Mouse (Mus musculus): ENCODE data around the gene Cramp1l.
A peak's percentile ranks its signal among the peaks of the same experiment; 100 is the strongest.
"Not testable (repeated sequence)": the region's sequence is repeated elsewhere in the genome, so short reads cannot be mapped to it uniquely, and the experiment has no call there.

Cramp1l gene

GRCm38 (mm10) chr17:24959371-24959770 lies 56.2 kb downstream of the Cramp1l start:
- no peak for DNase-seq (ENCODE audit: low read depth, low spot score)

DNA sequence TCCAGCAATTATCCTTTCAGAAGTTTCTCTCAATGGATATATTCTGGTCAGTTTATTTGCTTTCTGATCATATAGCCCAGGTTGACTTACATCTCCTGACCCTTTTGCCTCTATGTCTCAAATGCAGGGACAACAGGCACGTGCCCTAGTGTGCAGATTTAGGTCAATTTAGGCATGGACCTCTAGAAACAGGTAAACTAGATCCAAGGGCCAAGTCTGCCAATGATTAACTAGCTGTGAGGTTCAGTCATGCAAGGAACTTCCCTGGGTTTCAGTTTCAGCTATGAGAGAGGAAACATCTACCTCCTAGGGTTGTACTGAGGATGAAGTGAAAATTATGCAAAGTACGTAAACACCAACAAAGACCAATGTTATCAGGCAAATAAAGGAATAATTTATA lies 62.3 kb downstream of the Cramp1l start:
- no peak for DNase-seq (ENCODE audit: low read depth, low spot score)

GRCm38 (mm10) chr17:24950671-24951070 lies 64.9 kb downstream of the Cramp1l start:
- no peak for DNase-seq (ENCODE audit: low read depth, low spot score)

DNA sequence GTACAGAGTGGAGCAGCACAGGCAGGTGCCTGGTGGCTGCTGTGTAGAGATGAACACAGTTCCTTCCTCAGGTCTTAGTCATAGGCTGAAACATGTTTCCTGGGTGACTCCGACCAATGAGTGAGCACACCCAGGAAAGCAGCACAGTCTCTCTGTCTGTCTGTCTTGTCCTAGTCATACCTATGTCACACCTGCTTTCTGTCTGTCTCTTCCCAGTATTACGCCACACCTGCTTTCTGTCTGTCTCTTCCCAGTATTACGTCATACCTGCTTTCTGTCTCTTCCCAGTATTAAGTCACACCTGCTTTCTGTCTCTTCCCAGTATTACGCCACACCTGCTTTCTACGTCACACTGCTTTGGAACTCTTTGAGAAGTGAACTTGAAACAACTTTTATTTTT lies 67.4 kb downstream of the Cramp1l start:
- DNase-seq (ENCODE audit: low read depth, low spot score) = no peak

DNA sequence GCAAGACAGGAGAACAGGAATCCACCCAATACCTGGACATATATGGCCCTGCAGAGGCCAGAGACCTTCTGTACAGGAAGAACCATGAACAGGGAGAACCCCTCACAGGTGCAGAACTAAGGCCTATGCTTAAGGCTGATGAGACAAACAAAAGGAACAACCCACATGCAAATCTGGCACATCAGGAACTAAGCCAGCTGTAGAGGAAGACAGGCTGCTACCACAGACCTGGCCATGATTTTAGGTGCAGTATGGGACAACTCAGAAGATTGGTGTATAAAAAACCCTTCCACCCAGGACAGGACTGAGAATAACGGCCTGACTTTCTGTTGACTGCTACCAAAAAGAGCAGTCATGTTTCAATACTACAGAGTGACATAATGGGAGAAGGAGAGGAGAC lies 72.0 kb downstream of the Cramp1l start:
- not testable (repeated sequence) for DNase-seq (ENCODE audit: low read depth, low spot score)

DNA sequence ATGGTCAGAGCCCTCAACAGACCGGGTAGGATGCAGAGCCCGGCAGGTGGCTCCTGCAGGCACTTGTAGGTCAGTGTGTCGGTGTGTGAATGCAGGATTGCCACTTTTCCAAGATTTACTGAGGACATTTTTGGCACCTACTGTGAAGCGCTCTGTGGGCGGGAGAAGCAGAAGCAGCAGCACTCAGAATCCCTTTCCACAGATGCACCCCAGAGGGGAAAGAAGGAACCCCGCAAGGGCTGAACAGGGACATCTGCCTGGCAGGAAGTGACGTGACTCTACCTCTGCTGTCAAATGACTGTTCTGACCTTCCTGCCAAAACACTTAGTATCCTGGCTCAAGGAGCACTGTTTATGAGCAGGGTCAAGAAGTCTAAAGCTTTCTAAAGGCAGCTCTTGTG lies 72.6 kb downstream of the Cramp1l start:
- no peak for DNase-seq (ENCODE audit: low read depth, low spot score)

GRCm38 (mm10) chr17:24942453-24942852 lies 73.1 kb downstream of the Cramp1l start:
- peak; percentile 51 for DNase-seq (ENCODE audit: low read depth, low spot score)

- peak; percentile 19 for DNase-seq (ENCODE audit: low read depth, low spot score)
These were observed 78.3 kb downstream of the Cramp1l start for GRCm38 (mm10) chr17:24937266-24937665.

- DNase-seq (ENCODE audit: low read depth, low spot score) = peak; percentile 97
These were observed 79.0 kb downstream of the Cramp1l start, which contains the start of gene Mapk8ip3 for GRCm38 (mm10) chr17:24936259-24937237. TSS of gene Mapk8ip3 (minus strand) at chr17:24936977.

- DNase-seq (ENCODE audit: low read depth, low spot score) = no peak
These were observed 79.9 kb downstream of the Cramp1l start for GRCm38 (mm10) chr17:24935666-24936065.

DNA sequence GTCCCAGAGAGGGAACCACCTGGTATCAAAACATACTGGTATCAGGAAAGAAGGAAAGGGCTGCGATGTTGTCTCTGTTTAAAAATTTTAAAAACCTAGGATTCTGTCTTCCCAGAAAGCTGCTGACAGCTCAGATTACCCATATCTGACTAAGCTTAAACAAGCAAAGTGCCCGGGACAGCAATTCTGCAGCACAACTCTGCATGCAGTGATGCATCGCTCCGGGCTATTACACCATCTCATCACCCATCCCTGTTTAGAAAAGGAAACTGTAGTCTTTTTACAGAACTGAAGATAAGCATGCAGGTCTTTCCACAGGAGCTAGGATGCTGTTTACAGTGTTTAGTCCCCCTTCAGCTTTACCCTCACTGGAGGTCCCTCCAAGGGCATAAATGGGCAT lies 80.7 kb downstream of the Cramp1l start:
- DNase-seq (ENCODE audit: low read depth, low spot score) = no peak

DNA sequence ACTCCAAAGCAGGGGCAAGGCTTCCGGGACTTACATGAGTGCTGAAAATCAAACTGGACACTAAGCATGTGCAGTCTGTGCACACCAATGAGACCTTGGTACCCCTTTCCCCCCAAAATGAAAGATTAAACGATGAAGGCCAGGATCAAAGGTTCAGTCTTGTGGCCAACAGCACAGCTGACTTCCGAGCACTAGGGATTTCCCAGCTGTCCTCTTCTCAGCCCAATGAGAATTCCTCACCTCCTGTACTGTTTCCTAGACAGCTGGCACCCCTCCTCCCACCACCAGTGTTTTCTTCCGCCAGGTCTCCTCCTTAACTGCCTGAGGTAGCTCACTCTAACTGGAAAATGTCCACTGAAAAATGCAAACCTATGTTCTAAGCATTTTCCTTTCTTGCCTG lies 82.4 kb downstream of the Cramp1l start:
- DNase-seq (ENCODE audit: low read depth, low spot score) = no peak

GRCm38 (mm10) chr17:24932431-24932830 lies 83.2 kb downstream of the Cramp1l start:
- no peak for DNase-seq (ENCODE audit: low read depth, low spot score)

- no peak for DNase-seq (ENCODE audit: low read depth, low spot score)
These were observed 86.1 kb downstream of the Cramp1l start for GRCm38 (mm10) chr17:24929506-24929905.

GRCm38 (mm10) chr17:24923246-24923645 lies 92.3 kb downstream of the Cramp1l start:
- no peak for DNase-seq (ENCODE audit: low read depth, low spot score)

GRCm38 (mm10) chr17:24913984-24914383 lies 101.6 kb downstream of the Cramp1l start:
- no peak for DNase-seq (ENCODE audit: low read depth, low spot score)
